Mouse (Mus musculus): ENCODE measurements at regions not wholly inside any gene's neighbourhood (a gene's known extent, or its start where the extent isn't known, plus 50 kb on each side); places are given as distances from the start of the nearest gene placed in this dataset.

- TF ChIP-seq CTCF (IDR thresholded peaks at IDR 0.05; ENCODE audit: extremely low read depth, insufficient read length, insufficient replicate concordance, low read depth, low read length) (no peak), POLR2A (IDR thresholded peaks at IDR 0.05; ENCODE audit: low read depth, low read length) (no peak)
Measured at GRCm38 (mm10) chr7:72768705-72769104, 462.3 kb upstream of the Mctp2 start.
